Mouse (Mus musculus): ENCODE measurements at regions not wholly inside any gene's neighbourhood (a gene's known extent, or its start where the extent isn't known, plus 50 kb on each side); places are given as distances from the start of the nearest gene placed in this dataset.

GRCm38 (mm10) chr5:106200631-106201030 lies 257.3 kb downstream of the Barhl2 start:
- DNase-seq (ENCODE audit: extremely low read depth, low read depth, low spot score), result no peak

DNA sequence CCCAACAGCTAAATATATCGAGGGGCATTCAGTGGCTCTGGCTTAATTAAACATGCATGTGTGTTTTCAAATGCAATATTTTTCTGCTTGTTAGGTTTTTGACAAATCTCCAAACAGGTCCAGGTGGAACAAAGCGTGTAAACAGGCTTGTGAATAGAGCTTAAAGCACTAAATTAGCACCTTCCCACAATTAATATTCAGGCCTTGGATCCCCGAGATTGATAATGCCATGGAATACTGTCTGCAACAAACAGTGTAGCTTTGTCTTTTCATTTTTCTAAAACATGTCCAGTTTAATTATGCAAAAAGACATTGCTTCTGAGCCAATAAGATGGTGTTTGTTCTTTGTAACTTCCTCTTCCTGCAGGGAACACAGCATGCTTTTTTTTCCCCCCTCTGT lies 258.9 kb downstream of the Barhl2 start:
- no peak for DNase-seq (ENCODE audit: extremely low read depth, low read depth, low spot score)

DNA sequence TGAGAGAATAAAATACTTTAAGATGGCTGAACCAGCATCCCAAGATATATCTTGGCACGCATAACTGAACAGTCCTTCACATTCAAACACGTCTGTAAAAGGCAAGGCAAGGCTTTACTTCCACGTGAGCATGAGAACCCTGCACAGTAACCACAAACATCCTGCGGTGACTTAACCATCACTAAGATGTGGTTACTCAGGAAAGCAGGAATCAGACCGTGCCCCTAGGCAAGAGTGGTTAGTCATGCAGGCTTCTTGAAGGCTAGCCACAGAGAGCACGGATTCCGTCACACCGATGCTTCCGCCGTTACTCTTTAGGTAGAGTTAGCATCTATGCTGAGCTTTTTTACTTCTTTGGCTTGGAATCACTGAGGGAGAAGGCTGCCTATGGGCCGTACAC lies 266.8 kb downstream of the Barhl2 start:
- no peak for DNase-seq (ENCODE audit: extremely low read depth, low read depth, low spot score)

DNA sequence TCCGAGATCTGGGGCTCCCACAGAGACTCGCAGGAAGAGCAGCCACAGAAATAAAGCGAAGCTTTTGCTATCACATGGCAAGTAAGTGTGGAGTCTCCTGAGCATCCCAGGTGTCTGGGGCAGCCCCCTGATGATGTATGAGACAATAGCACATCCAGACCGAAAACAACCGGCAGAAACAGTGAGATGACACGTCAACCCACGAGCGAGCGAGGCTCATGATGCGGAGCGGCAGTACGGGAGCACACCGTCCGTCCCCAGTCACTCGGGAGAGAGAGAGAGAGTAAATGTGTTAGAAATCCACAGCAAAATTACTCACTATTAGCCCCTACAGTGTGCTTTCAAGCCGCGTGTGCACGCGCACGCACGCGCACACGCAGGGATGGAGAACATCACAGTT lies 276.2 kb downstream of the Barhl2 start:
- DNase-seq (ENCODE audit: extremely low read depth, low read depth, low spot score), result no peak

GRCm38 (mm10) chr5:106172162-106172561 lies 285.8 kb downstream of the Barhl2 start:
- DNase-seq (ENCODE audit: extremely low read depth, low read depth, low spot score), result no peak

- DNase-seq (ENCODE audit: extremely low read depth, low read depth, low spot score), result no peak
Observed at GRCm38 (mm10) chr5:106170405-106170804, 287.6 kb downstream of the Barhl2 start.

GRCm38 (mm10) chr5:106167556-106167955 lies 290.4 kb downstream of the Barhl2 start:
- no peak for DNase-seq (ENCODE audit: extremely low read depth, low read depth, low spot score)

DNA sequence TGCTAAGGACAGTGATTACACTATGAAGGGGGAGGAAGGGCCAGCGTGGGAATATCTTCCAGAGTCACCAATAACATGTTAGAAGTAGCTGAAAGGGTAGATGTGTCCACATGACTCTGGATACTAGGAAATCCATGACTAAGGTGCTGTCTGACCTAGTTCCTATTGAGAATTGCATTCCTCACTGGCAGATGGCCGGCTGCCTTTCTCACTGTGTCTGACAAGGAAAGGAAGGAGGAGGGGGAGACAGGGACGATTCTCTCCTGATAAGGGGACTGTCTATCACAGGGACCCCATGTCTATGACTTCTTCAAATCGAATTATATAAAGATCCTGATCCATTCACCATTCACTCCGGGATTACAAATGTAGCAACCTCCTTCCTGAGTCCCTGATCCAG lies 289.9 kb downstream of the Zfp326 start:
- no peak for DNase-seq (ENCODE audit: extremely low read depth, low read depth, low spot score)

DNA sequence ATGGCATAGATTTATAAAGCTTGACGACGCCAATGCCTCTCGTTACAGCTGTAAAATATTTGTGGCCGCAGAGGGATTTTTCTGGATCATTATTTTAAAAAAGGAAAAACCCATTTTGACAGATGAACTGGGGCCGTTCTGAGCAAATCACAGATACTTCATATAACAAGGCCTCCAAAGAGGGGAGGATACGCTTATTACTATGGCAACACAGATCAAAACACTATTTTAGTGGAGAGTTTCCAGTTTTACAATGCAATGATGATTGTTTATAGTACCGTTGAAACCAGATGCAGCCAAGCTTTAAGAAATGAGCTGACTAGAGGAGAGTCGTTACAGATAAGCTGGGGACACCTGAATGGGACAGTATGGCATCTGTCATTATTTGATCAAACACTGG lies 287.8 kb downstream of the Zfp326 start:
- no peak for DNase-seq (ENCODE audit: extremely low read depth, low read depth, low spot score)

- DNase-seq (ENCODE audit: extremely low read depth, low read depth, low spot score), result no peak
Observed at GRCm38 (mm10) chr5:106162981-106163653, 286.8 kb downstream of the Zfp326 start.

DNA sequence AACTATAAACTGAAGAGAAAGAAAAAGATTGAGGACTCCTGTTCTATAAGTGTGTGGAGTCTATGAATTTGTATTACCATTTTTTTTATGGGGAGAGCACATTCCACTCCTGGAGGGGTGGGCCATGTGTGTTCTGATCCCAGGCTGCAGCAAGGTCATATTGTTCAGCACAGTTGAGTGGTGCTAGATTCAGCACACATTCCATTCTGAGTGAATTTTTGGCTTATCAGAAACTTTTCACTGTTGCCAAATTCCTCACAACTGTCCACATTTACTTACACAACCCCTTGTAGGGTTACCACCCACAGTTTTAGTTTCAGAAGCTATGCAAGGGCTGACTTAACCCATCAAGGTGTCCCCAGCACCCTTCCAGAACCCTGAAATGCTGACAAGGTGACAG lies 262.7 kb downstream of the Zfp326 start:
- DNase-seq (ENCODE audit: extremely low read depth, low read depth, low spot score), result no peak

- DNase-seq (ENCODE audit: extremely low read depth, low read depth, low spot score), result no peak
Observed at GRCm38 (mm10) chr5:106122928-106123327, 246.6 kb downstream of the Zfp326 start.

DNA sequence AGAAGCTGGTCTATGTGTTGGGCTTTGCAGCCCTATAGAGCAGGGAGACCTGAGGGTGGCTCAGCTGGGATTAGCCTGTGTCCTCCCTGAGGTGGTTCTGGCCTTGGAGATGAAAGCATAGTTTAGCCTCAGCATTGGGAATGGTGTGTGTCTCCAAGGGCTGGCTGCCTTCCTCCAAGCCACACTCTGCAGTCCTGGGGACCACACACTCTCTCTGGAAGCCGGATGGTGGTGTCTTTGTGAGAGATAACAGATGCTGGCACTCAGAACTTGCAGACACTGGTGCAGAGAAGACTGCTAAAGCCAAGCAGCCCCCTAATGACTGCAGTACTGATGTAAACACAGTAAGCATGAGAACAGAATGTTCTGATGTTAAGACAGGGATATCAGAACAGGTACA lies 243.2 kb downstream of the Zfp326 start:
- DNase-seq (ENCODE audit: extremely low read depth, low read depth, low spot score), result no peak

DNA sequence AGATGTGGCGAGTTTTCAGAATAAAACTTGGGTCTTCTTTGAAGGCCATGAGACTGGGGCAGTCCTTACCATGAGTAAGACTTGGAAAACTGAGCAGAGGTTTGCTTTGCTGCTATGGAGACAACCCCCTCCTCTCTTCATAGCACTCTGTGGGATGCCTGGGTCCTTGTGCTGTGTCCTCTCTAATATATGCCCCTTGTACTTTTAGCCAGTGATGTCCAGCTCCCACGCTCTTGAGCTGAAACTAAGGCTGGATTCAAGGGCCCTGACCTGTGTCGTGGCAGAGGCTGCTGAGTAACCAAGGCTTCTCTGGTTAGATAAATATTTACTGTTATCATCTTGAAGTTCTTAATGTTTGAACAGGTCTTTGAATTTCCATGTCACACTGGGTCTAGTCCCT lies 236.8 kb downstream of the Zfp326 start:
- DNase-seq (ENCODE audit: extremely low read depth, low read depth, low spot score), result no peak

DNA sequence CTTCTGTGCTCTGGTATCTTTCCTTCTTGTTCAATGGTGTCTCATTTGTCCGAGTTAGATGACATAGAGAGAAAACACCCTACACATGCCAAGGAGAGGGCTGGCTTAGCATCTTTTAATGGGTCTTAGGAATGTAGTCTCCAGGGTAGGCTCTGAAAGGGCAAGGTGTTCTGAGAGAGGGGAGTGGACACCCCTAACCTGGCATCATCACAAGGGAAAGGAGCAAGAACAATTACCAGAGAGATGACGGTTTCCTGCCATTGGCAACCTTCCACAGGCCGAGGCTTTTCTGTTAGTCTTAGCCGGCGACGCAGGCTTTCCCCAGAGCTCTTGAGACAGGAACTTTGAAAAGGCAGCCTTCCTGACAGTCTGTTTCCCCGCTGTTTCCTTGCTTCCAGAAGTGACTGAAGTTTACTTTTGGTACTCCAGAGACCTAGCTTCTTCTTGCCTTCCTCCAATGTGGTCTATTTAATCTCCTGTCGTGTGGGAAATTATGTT lies 232.2 kb downstream of the Zfp326 start:
- no peak for DNase-seq (ENCODE audit: extremely low read depth, low read depth, low spot score)

- no peak for DNase-seq (ENCODE audit: extremely low read depth, low read depth, low spot score)
Observed at GRCm38 (mm10) chr5:106102255-106102654, 225.9 kb downstream of the Zfp326 start.

GRCm38 (mm10) chr5:106098887-106099286 lies 222.5 kb downstream of the Zfp326 start:
- DNase-seq (ENCODE audit: extremely low read depth, low read depth, low spot score), result no peak

GRCm38 (mm10) chr5:106089332-106089731 lies 213.0 kb downstream of the Zfp326 start:
- no peak for DNase-seq (ENCODE audit: extremely low read depth, low read depth, low spot score)

DNA sequence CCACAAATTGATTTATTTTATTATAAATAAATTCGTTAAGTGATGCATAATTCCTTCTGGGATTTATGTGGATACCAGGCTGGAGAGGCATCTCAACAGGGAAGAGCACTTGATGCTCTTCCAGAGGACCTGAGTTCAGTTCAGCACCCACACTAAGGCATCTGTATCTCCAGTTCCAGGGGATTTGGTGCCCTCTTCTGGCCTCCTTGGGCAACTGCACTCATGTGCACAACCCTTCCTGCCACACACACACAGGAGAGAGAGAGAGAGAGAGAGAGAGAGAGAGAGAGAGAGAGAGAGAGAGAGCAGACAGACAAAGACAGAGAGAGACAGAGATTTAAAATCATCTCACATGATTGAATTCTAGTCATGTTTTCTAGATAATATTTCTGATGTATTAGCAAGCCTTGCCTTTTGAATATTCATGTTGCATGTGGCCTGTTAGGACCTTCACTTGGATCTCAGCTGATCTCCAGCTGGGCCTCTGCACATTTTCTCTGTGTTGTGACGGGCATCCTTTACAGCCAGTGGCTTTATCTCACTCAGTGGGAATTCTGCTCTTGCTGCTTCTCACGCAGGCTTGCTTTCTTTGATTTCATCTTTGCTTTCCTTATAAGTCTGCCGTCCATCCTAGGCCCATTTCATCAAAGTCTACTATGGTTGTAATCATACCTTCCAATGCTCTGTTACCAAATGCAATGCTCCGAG lies 212.3 kb downstream of the Zfp326 start:
- DNase-seq (ENCODE audit: extremely low read depth, low read depth, low spot score), result no peak

- no peak for DNase-seq (ENCODE audit: extremely low read depth, low read depth, low spot score)
Observed at GRCm38 (mm10) chr5:106083786-106084185, 207.4 kb downstream of the Zfp326 start.

GRCm38 (mm10) chr5:106082891-106083290 lies 206.5 kb downstream of the Zfp326 start:
- no peak for DNase-seq (ENCODE audit: extremely low read depth, low read depth, low spot score)

- DNase-seq (ENCODE audit: extremely low read depth, low read depth, low spot score), result no peak
Observed at GRCm38 (mm10) chr5:106067124-106067551, 190.8 kb downstream of the Zfp326 start.
